Mouse (Mus musculus) small intestine, adult 2 months (tissue): ENCODE data around the gene Cd79b.

ENCODE experiments used
- CTCF ChIP-seq: fragments of 200-500 bp; IDR thresholded peaks from 2 replicates; pipeline ENCODE4 v1.5.1; 2012; ENCODE audit warnings: low read depth, mild to moderate bottlenecking, control low read depth, inconsistent platforms, low read length, moderate library complexity, mixed read lengths; ENCODE audit not compliant: insufficient replicate concordance, insufficient read length; ENCODE audit errors: extremely low read depth
- POLR2A ChIP-seq: fragments of 200-500 bp; IDR thresholded peaks from 2 replicates; pipeline ENCODE4 v1.6.1; 2012; ENCODE audit warnings: low read depth, mild to moderate bottlenecking, control low read depth, inconsistent platforms, low read length, moderate library complexity

GRCm38 (mm10) chr11:106338029-106338428 is 23.5 kb upstream of the Cd79b start:
- TF ChIP-seq POLR2A: no peak
- no peak for TF ChIP-seq CTCF
